Mouse (Mus musculus) G1E (cell line): Measurements from ENCODE around the gene Rabl3. TPM values are rescaled to one million over a fixed set of nuclear protein-coding genes. Genes with fewer than 3 reads are reported as not detected.

ENCODE experiments used
- ATAC-seq: 2 replicates; pipeline ENCODE4 v1.8.0; 2016; ENCODE audit warnings: mild to moderate bottlenecking; ENCODE audit not compliant: insufficient number of reproducible peaks, poor library complexity, low FRiP score, severe bottlenecking; ENCODE audit errors: extremely low read depth
- DNase-seq: peaks from one replicate; pipeline ENCODE4 v3.0.0; 2012; ENCODE audit warnings: low spot score
- H3K27me3 ChIP-seq: 2 replicates; pipeline ENCODE4 v1.6.1; 2012; ENCODE audit warnings: mild to moderate bottlenecking, low read length, inconsistent platforms; ENCODE audit not compliant: insufficient read depth
- H3K36me3 ChIP-seq: replicated peaks from 2 replicates; pipeline ENCODE3; 2012; ENCODE audit warnings: mild to moderate bottlenecking, inconsistent platforms
- H3K4me1 ChIP-seq: 2 replicates; pipeline ENCODE4 v1.6.1; 2012; ENCODE audit warnings: low read depth, low read length, inconsistent platforms, mixed read lengths; ENCODE audit not compliant: insufficient read depth
- H3K4me3 ChIP-seq: 2 replicates; pipeline ENCODE4 v1.5.1; 2012; ENCODE audit warnings: low read depth, mild to moderate bottlenecking, inconsistent platforms, low read length, moderate library complexity, mixed read lengths
- H3K9me3 ChIP-seq: replicated peaks from 2 replicates; pipeline ENCODE4 v1.6.1; 2012; ENCODE audit warnings: inconsistent platforms
- CTCF ChIP-seq: IDR thresholded peaks from 2 replicates; pipeline ENCODE4 v1.5.1; 2012; ENCODE audit warnings: low read depth, low read length, inconsistent platforms, mixed read lengths
- GATA1 ChIP-seq: IDR thresholded peaks from 2 replicates; pipeline ENCODE4 v1.6.1; 2012; ENCODE audit warnings: borderline replicate concordance, low read length, inconsistent platforms, mixed read lengths
- GATA2 ChIP-seq: IDR thresholded peaks from 2 replicates; pipeline ENCODE4 v1.6.1; 2012; ENCODE audit warnings: low read depth, low read length, inconsistent platforms, borderline replicate concordance
- POLR2AphosphoS5 ChIP-seq: IDR thresholded peaks from 2 replicates; pipeline ENCODE4 v1.6.1; 2012; ENCODE audit warnings: low read depth, low read length, inconsistent platforms; ENCODE audit not compliant: insufficient replicate concordance
- TAL1 ChIP-seq: conservative IDR thresholded peaks from 2 replicates; pipeline ENCODE4 v1.6.1; 2012; ENCODE audit warnings: low read depth, low read length, inconsistent platforms, mixed read lengths
- polyA plus RNA-seq: library from polyadenylated mRNA; stranded (reverse); fragments of >175 nt; gene quantifications from 2 replicates; pipeline ENCODE4 v1.2.3, GENCODE M21; 2012
- total RNA-seq, 2 experiments: library from RNA; stranded (forward) in 1 of 2; stranded (reverse) in 1 of 2; fragments of 200-1000 nt in 1 of 2; fragments of >200 nt in 1 of 2; fragmentation: Nextera tagmentation in 1 of 2; gene quantifications; 2 replicates each; pipeline ENCODE4 v1.2.3; 2014 to 2017

Rabl3 gene
- total and polyA plus RNA-seq, 3 experiments, result 1.2 to 25.7 (median 12.2) TPM

- H3K36me3 ChIP-seq, result peaks cover 43% of the 10 kb centered on the region
- no peak for TF ChIP-seq GATA2
- no peak for TF ChIP-seq GATA1
- TF ChIP-seq TAL1, result no peak
- TF ChIP-seq POLR2AphosphoS5, result no peak
- no peak for TF ChIP-seq CTCF
- DNase-seq (no peak), ATAC-seq (no peak)
- no peak overlapping the region for H3K4me3 ChIP-seq
- no peaks in the 10 kb centered on the region for H3K4me1 ChIP-seq
- H3K27me3 ChIP-seq, result no peaks in the 10 kb centered on the region
- H3K9me3 ChIP-seq, result no peaks in the 10 kb centered on the region
These were observed 23.3 kb downstream of the Rabl3 start for GRCm38 (mm10) chr16:37562961-37563360.

GRCm38 (mm10) chr16:37565117-37565516, 25.4 kb downstream of the Rabl3 start:
- DNase-seq (no peak), ATAC-seq (no peak)
- no peaks in the 10 kb centered on the region for H3K9me3 ChIP-seq
- H3K27me3 ChIP-seq, result no peaks in the 10 kb centered on the region
- H3K4me3 ChIP-seq, result no peak overlapping the region
- no peak for TF ChIP-seq GATA1
- no peak for TF ChIP-seq TAL1
- no peak for TF ChIP-seq CTCF
- TF ChIP-seq POLR2AphosphoS5, result no peak
- TF ChIP-seq GATA2, result no peak
- H3K36me3 ChIP-seq, result peaks cover 47% of the 10 kb centered on the region
- no peaks in the 10 kb centered on the region for H3K4me1 ChIP-seq

DNA sequence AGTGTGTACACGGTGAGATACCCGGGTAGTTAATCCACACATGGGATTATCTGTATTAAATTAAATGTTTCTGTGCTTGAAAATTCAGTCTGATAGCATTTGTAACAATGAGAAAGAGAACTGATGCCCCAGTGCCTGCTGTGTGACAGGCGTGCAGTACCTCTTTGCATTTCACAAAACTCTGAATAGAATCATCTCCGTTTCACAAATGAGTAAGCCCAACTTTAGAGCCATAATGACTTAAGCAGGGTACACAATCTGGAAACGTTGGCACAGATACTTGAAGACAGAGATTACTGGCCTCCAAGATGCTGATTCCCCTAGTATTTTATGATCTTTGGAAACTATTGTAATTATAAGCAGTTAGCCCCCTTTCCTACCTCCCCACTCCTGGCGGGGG, 26.4 kb downstream of the Rabl3 start:
- TF ChIP-seq POLR2AphosphoS5, result no peak
- no peak for TF ChIP-seq GATA1
- TF ChIP-seq CTCF, result no peak
- TF ChIP-seq TAL1, result no peak
- no peak for TF ChIP-seq GATA2
- Histone ChIP-seq H3K9me3 (no peaks in the 10 kb centered on the region), H3K36me3 (peaks cover 50% of the 10 kb centered on the region), H3K4me3 (no peak overlapping the region), H3K4me1 (no peaks in the 10 kb centered on the region), H3K27me3 (no peaks in the 10 kb centered on the region)
- DNase-seq (no peak), ATAC-seq (no peak)

- no peak overlapping the region for H3K4me3 ChIP-seq
- TF ChIP-seq POLR2AphosphoS5 (no peak), GATA1 (no peak), GATA2 (no peak), CTCF (no peak), TAL1 (no peak)
- H3K9me3 ChIP-seq, result peaks cover under 1% of the 10 kb centered on the region; the same call in 1 of the 2 replicates
- H3K4me1 ChIP-seq, result no peaks in the 10 kb centered on the region
- ATAC-seq, result no peak
- H3K27me3 ChIP-seq, result no peaks in the 10 kb centered on the region
- H3K36me3 ChIP-seq, result peaks cover 62% of the 10 kb centered on the region
- DNase-seq, result no peak
These were observed 27.7 kb downstream of the Rabl3 start for GRCm38 (mm10) chr16:37567113-37568050.

GRCm38 (mm10) chr16:37571554-37571953, 31.9 kb downstream of the Rabl3 start:
- H3K27me3 ChIP-seq, result no peaks in the 10 kb centered on the region; the same call in 1 of the 2 replicates
- no peaks in the 10 kb centered on the region for H3K4me1 ChIP-seq
- ATAC-seq (no peak), DNase-seq (no peak)
- TF ChIP-seq GATA2, result no peak
- TF ChIP-seq CTCF, result no peak
- TF ChIP-seq TAL1, result no peak
- TF ChIP-seq POLR2AphosphoS5, result no peak
- no peak for TF ChIP-seq GATA1
- H3K4me3 ChIP-seq, result no peak overlapping the region
- peaks cover 6% of the 10 kb centered on the region; the same call in 1 of the 2 replicates for H3K9me3 ChIP-seq
- H3K36me3 ChIP-seq, result peaks cover 58% of the 10 kb centered on the region

GRCm38 (mm10) chr16:37572117-37572754, 32.6 kb downstream of the Rabl3 start:
- H3K4me3 ChIP-seq, result no peak overlapping the region
- TF ChIP-seq GATA2, result no peak
- TF ChIP-seq GATA1, result no peak
- TF ChIP-seq TAL1, result no peak
- no peak for TF ChIP-seq CTCF
- no peak for TF ChIP-seq POLR2AphosphoS5
- H3K36me3 ChIP-seq, result peaks cover 54% of the 10 kb centered on the region
- H3K27me3 ChIP-seq, result no peaks in the 10 kb centered on the region; the same call in 1 of the 2 replicates
- ATAC-seq (no peak), DNase-seq (no peak)
- peaks cover 6% of the 10 kb centered on the region; the same call in 1 of the 2 replicates for H3K9me3 ChIP-seq
- no peaks in the 10 kb centered on the region for H3K4me1 ChIP-seq
